Comparison of ENCODE assay signal across 26 mouse cellular contexts in the genomic region with DNA sequence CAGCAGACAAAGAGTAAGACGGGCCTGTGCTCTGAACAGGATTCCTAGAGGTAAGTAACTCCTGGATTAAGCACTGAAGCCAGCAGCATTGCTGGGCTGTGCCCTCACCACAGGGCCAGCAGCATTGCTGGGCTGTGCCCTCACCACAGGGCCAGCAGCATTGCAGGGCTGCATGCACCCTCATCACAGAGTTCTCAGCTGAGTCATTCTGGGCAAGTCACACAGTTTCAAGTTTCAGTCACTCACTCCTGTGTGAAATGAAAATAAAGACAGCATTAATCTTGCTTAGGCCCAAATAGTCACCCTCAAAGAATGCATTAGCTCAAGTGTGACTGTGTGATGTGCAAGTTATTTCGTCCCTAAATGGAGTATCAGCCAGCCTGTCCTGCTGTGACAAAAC. TPM values are rescaled to one million over a fixed set of nuclear protein-coding genes. Genes with fewer than 3 reads are reported as not detected.
DNase-seq lines count a peak whose midpoint lies in the region; ATAC-seq lines count a peak whose summit lies in the region.
"Had no signal": no experiment of that assay in that cellular context is flagged by ENCODE, and none has a peak within 500 bp of the region (broad histone marks: within the 10 kb centered on the region; RNA-seq: fewer than 3 reads in every experiment).

No protein-coding gene starts in this region.

- H3K4me2 ChIP-seq in stomach, embryonic 14.5 days (replicated peaks; ENCODE audit: low read depth, low read length): no peak overlapping the region
- H3K4me2 ChIP-seq: embryonic facial prominence, embryonic 13.5 days; heart, embryonic 12.5 days; limb, embryonic 12.5 days; lung, embryonic 15.5 days; midbrain, embryonic 13.5 days had no signal

- no peak overlapping the region for H3K27ac ChIP-seq in stomach, embryonic 14.5 days (ENCODE audit: low read length)
- H3K27ac ChIP-seq: embryonic facial prominence, embryonic 13.5 days; forebrain, embryonic 10.5 days; gastrocnemius, adult 2 months; limb, embryonic 12.5 days; liver, embryonic 14.5 days; lung, embryonic 15.5 days; macrophage; midbrain, embryonic 13.5 days had no signal

- H3K36me3 ChIP-seq in stomach, embryonic 14.5 days (ENCODE audit: control insufficient read depth, insufficient read depth, low read length): no peaks in the 10 kb centered on the region
- H3K36me3 ChIP-seq: embryonic facial prominence, embryonic 13.5 days; forebrain, embryonic 10.5 days; heart, embryonic 12.5 days; limb, embryonic 12.5 days; lung, embryonic 15.5 days; midbrain, embryonic 13.5 days had no signal

- H3K9ac ChIP-seq in stomach, embryonic 14.5 days (replicated peaks; ENCODE audit: low read depth, low read length): no peak overlapping the region
- H3K9ac ChIP-seq: embryonic facial prominence, embryonic 13.5 days; forebrain, postnatal 0 days; heart, embryonic 12.5 days; limb, embryonic 12.5 days; liver, embryonic 14.5 days; lung, embryonic 15.5 days; midbrain, embryonic 13.5 days had no signal

- intact Hi-C loops in heart, postnatal 36 days (cut with DNase I): no loop called here

- no peaks in the 10 kb centered on the region for H3K4me1 ChIP-seq in stomach, embryonic 14.5 days (ENCODE audit: control insufficient read depth, insufficient read depth, low read length)
- H3K4me1 ChIP-seq: embryonic facial prominence, embryonic 13.5 days; heart, embryonic 12.5 days; lung, embryonic 15.5 days; midbrain, embryonic 13.5 days had no signal

- no peak overlapping the region for H3K4me3 ChIP-seq in stomach, embryonic 14.5 days (ENCODE audit: low read depth, low read length)
- H3K4me3 ChIP-seq: embryonic facial prominence, embryonic 13.5 days; forebrain, embryonic 10.5 days; gastrocnemius, adult 2 months; heart, embryonic 12.5 days; limb, embryonic 12.5 days; lung, embryonic 15.5 days; midbrain, embryonic 13.5 days had no signal

- DNase-seq in heart, adult 11 months: peak; percentile 61
- DNase-seq in heart, postnatal 36 days: no peak
- DNase-seq in 3134 (ENCODE audit: extremely low read depth, insufficient read length, low spot score) (peak; percentile 59), NIH3T3 (ENCODE audit: low read depth) (peak; percentile 48)
- DNase-seq in T-cell, adult 2 months (ENCODE audit: low spot score): no peak
- DNase-seq in thymus, postnatal 14 days: no peak
- DNase-seq: adrenal gland, postnatal 14 days; B cell, adult 2 months; cerebellum, postnatal 10 days; forebrain, postnatal 0 days; gastrocnemius, adult 2 months; kidney, postnatal 14 days; spleen, adult 18-20 months had no signal

- 63% methylated on average over 2 of the region's 2 CpGs for WGBS in stomach, embryonic 14.5 days

- no peaks in the 10 kb centered on the region for H3K27me3 ChIP-seq in stomach, embryonic 14.5 days (ENCODE audit: control insufficient read depth, insufficient read depth, low read length)
- H3K27me3 ChIP-seq: embryonic facial prominence, embryonic 13.5 days; heart, embryonic 12.5 days; limb, embryonic 12.5 days; lung, embryonic 15.5 days; midbrain, embryonic 13.5 days had no signal

- no peaks in the 10 kb centered on the region for H3K9me3 ChIP-seq in stomach, embryonic 14.5 days (ENCODE audit: control insufficient read depth, low read depth, low read length)
- H3K9me3 ChIP-seq: forebrain, embryonic 10.5 days; heart, embryonic 12.5 days; limb, embryonic 12.5 days; lung, embryonic 15.5 days; midbrain, embryonic 13.5 days had no signal

- ATAC-seq in stomach, embryonic 14.5 days (ENCODE audit: insufficient number of reproducible peaks, insufficient read depth, low FRiP score, low read depth): peak; percentile 33; the same call in 1 of the 2 replicates
- ATAC-seq: forebrain, postnatal 0 days; hindbrain, embryonic 16.5 days; intestine, embryonic 16.5 days; midbrain, embryonic 13.5 days had no signal

RNA-seq across cellular contexts. Expression of gene Slc2a2, which starts 37.0 kb away (rescaled TPM):
- total RNA-seq in heart, postnatal 36 days (2021): not detected
- polyA plus RNA-seq in stomach, embryonic 14.5 days (2014; fragmentation: Nextera tagmentation; extraction: Ambion mirVana): 0.10 and 0.29 TPM in 2 replicates
- total RNA-seq: forebrain, postnatal 0 days; gastrocnemius, adult 2 months; heart, postnatal 25 days; left cerebral cortex, adult 18-20 months had no signal
- polyA plus RNA-seq: forebrain, postnatal 0 days; limb, embryonic 12.5 days; macrophage; midbrain, embryonic 13.5 days had no signal

RNA-seq across cellular contexts. Expression of gene Eif5a2, which starts 46.4 kb away (rescaled TPM):
- 1 to 10 TPM; 1.3 to 1.4 TPM for total RNA-seq in heart, postnatal 36 days (2021)
- polyA plus RNA-seq in stomach, embryonic 14.5 days (2014; fragmentation: Nextera tagmentation; extraction: Ambion mirVana): 7.4 and 7.8 TPM in 2 replicates

Comparison
In these comparisons a context has a peak if more than half of its experiments do, and no peak if none do; other contexts are left out.
1. DNase-seq: peak in heart, adult 11 months (single experiment), 3134 (single experiment) and NIH3T3 (single experiment); none in heart, postnatal 36 days (0 of 2), T-cell, adult 2 months (single experiment) and thymus, postnatal 14 days (single experiment).